Mouse (Mus musculus) stomach, postnatal 0 days (tissue): ENCODE measurements around the gene Cux2.

Experiments used
- CTCF ChIP-seq: IDR thresholded peaks from 2 replicates; pipeline ENCODE4 v1.5.1; 2016; ENCODE audit warnings: antibody characterized with exemption, low read depth, mild to moderate bottlenecking, moderate library complexity
- EP300 ChIP-seq: optimal IDR thresholded peaks from 2 replicates; pipeline ENCODE3; 2016; ENCODE audit warnings: antibody characterized with exemption

GRCm38 (mm10) chr5:121853368-121854051 lies 196.4 kb downstream of the Cux2 start:
- TF ChIP-seq CTCF (no peak), EP300 (no peak)
